Mouse (Mus musculus): ENCODE measurements around the gene AU015836. TPM values are rescaled to one million over a fixed set of nuclear protein-coding genes. Genes with fewer than 3 reads are reported as not detected.
"Not testable (repeated sequence)": the region's sequence is repeated elsewhere in the genome, so short reads cannot be mapped to it uniquely, and the experiment has no call there.

The AU015836 gene
- polyA plus RNA-seq, 1 experiment from 2014 or later = 0.17 TPM

DNA sequence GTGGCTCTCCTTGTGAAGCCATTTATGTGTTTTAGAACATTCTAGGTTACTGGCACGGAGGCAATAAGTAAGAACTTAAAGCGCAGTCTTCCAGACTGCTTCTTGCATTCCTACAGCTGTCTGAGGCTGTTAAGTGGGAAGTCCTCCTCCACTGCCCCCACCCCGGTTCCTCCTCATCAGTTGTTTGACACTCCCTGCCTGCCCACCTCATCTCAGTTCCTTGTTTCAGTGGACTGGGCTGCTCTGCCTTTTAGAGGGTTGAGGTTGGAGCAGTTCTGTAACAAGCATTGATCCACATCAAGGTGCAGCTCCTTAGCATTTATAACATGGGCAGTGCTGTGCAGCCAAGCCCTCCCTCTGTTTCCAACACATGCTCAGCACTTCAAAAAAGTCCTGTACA lies 16.6 kb downstream of the AU015836 start:
- H3K27ac ChIP-seq (ENCODE audit: low read length); H3K9me3 ChIP-seq (ENCODE audit: control insufficient read depth, low read depth, low read length); H3K27me3 ChIP-seq (ENCODE audit: control insufficient read depth, insufficient read depth, low read length); ATAC-seq (ENCODE audit: insufficient number of reproducible peaks, insufficient read depth, low FRiP score, low read depth); H3K9ac ChIP-seq (replicated peaks; ENCODE audit: low read depth, low read length); H3K4me2 ChIP-seq (replicated peaks; ENCODE audit: low read depth, low read length); H3K36me3 ChIP-seq (ENCODE audit: control insufficient read depth, insufficient read depth, low read length); H3K4me3 ChIP-seq (ENCODE audit: low read depth, low read length); H3K4me1 ChIP-seq (ENCODE audit: control insufficient read depth, insufficient read depth, low read length): not testable (repeated sequence)
- 62% methylated on average over 3 of the region's 3 CpGs for WGBS

DNA sequence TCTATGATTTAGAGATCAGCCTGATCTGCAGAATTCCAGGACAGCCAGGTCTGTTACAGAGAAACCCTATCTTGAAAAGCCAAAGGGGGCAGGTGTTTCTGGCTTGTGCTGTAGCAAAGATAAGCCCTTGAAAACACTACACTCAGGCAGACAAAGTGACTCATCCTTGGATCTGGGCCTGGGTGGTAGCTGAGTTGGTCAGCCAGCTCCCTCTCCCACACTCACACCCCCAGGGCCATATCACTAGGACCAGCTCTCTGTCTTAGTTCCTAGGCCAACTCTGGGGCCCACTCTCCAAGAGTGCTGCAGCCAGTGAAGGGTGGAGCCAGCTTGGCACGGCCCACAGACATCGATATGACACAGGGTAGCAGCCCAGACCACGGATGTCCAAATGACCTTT lies 38.5 kb downstream of the AU015836 start:
- H3K4me3 ChIP-seq (ENCODE audit: low read depth, low read length) = no peak overlapping the region
- WGBS = 85% methylated on average over 3 of the region's 3 CpGs
- no peaks in the 10 kb centered on the region for H3K36me3 ChIP-seq (ENCODE audit: control insufficient read depth, insufficient read depth, low read length)
- H3K27me3 ChIP-seq (ENCODE audit: control insufficient read depth, insufficient read depth, low read length) = no peaks in the 10 kb centered on the region
- H3K27ac ChIP-seq (ENCODE audit: low read length) = no peak overlapping the region
- ATAC-seq (ENCODE audit: insufficient number of reproducible peaks, insufficient read depth, low FRiP score, low read depth) = peak; percentile 53; the same call in 1 of the 2 replicates
- H3K9ac ChIP-seq (replicated peaks; ENCODE audit: low read depth, low read length) = no peak overlapping the region
- no peak overlapping the region for H3K4me2 ChIP-seq (replicated peaks; ENCODE audit: low read depth, low read length)
- H3K4me1 ChIP-seq (ENCODE audit: control insufficient read depth, insufficient read depth, low read length) = no peaks in the 10 kb centered on the region
- no peaks in the 10 kb centered on the region for H3K9me3 ChIP-seq (ENCODE audit: control insufficient read depth, low read depth, low read length)

DNA sequence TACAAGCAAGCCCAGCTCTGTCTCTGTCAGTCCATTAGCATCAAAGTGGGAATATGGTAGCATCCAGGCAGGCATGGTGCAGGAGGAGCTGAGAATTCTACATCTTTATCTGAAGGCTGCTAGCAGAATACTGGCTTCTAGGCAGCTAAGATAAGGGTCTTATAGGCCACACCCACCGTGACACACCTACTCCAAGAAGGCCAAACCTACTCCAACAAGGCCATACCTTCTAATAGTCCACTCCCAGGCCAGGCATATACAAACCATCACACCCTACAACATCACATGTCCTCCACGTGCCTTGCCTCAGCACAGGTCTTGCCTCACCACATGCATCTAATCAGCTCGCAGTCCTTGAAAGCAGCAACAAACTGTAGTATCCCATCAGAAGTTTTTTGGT lies 41.0 kb downstream of the AU015836 start:
- 66% methylated on average over 3 of the region's 3 CpGs for WGBS

DNA sequence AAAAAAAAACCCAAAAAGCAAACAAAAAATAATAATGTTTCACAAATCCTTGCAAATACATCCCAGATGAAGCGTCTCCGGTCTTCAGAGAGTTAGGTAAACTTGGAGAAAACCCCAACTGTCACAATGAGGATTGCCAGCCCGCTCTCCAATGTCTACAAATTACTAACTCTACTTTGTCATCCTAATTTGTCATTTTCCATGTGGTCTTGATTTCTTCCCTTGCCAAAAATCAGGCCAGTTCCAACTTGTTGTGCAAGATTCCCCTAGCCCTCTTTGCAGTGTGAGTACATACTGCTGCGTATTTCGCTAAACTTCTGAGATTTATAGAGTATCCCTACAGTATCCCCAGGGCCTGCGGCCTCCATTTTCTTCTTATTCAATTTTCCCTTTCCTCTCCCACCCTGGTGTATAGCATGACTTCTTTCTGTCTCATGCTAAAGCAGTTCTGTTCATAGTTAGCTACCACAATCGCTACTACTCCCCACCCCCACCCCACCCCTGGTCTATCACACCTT lies 43.3 kb downstream of the AU015836 start:
- Histone ChIP-seq H3K27ac (ENCODE audit: low read length) (peak overlapping the region; percentile 33; the same call in 1 of the 2 replicates), H3K9ac (replicated peaks; ENCODE audit: low read depth, low read length) (no peak overlapping the region), H3K9me3 (ENCODE audit: control insufficient read depth, low read depth, low read length) (no peaks in the 10 kb centered on the region), H3K36me3 (ENCODE audit: control insufficient read depth, insufficient read depth, low read length) (no peaks in the 10 kb centered on the region), H3K27me3 (ENCODE audit: control insufficient read depth, insufficient read depth, low read length) (no peaks in the 10 kb centered on the region), H3K4me3 (ENCODE audit: low read depth, low read length) (no peak overlapping the region), H3K4me1 (ENCODE audit: control insufficient read depth, insufficient read depth, low read length) (no peaks in the 10 kb centered on the region), H3K4me2 (replicated peaks; ENCODE audit: low read depth, low read length) (no peak overlapping the region)
- 70% methylated on average over 7 of the region's 7 CpGs for WGBS
- ATAC-seq (ENCODE audit: insufficient number of reproducible peaks, insufficient read depth, low FRiP score, low read depth) = peak; percentile 42; the same call in 1 of the 2 replicates

More for the DNA sequence above, 41.0 kb downstream of the AU015836 start:
- Histone ChIP-seq H3K9me3 (ENCODE audit: control insufficient read depth, low read depth, low read length) (no peaks in the 10 kb centered on the region), H3K27ac (ENCODE audit: low read length) (no peak overlapping the region), H3K4me1 (ENCODE audit: control insufficient read depth, insufficient read depth, low read length) (no peaks in the 10 kb centered on the region), H3K9ac (replicated peaks; ENCODE audit: low read depth, low read length) (no peak overlapping the region), H3K4me2 (replicated peaks; ENCODE audit: low read depth, low read length) (no peak overlapping the region), H3K4me3 (ENCODE audit: low read depth, low read length) (no peak overlapping the region), H3K36me3 (ENCODE audit: control insufficient read depth, insufficient read depth, low read length) (no peaks in the 10 kb centered on the region), H3K27me3 (ENCODE audit: control insufficient read depth, insufficient read depth, low read length) (no peaks in the 10 kb centered on the region)
- no peak for ATAC-seq (ENCODE audit: insufficient number of reproducible peaks, insufficient read depth, low FRiP score, low read depth)

DNA sequence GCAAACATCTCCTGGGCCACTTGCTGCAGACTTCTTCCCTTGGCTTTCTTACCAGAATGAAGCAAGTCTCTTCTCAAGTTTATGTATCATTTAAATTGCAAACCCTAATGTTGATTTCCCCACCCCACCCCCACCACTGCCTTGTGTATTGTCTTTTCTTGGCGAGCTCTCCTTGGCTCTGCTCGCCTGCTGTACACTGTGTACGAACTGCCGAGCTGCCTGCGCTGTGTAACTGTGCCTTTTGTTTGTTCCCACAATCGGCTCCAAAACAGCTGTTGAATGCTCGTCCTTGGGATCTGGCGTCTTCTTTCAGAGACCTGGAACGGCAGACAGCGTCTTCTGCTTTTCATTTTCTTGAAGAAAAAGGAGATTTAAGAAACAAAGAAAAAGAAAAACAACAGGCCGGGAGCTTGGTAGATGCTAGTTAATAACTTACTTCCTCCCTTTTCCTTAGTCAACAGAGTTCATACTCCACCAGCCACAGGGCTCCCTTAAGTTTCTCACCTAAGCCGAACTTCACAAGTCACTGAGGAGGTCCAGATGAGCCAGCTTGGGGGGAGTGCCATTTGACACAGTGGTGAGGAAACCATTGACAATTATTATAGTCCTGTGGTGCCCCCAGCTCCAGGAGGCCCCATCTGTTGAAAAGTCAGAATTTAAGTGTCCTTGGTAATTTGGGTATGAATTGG lies 44.2 kb downstream of the AU015836 start:
- H3K27ac ChIP-seq (ENCODE audit: low read length) = no peak overlapping the region; the same call in 1 of the 2 replicates
- no peaks in the 10 kb centered on the region for H3K9me3 ChIP-seq (ENCODE audit: control insufficient read depth, low read depth, low read length)
- H3K27me3 ChIP-seq (ENCODE audit: control insufficient read depth, insufficient read depth, low read length) = no peaks in the 10 kb centered on the region
- H3K4me2 ChIP-seq (replicated peaks; ENCODE audit: low read depth, low read length) = no peak overlapping the region
- whole genome bisulfite sequencing = 43% methylated on average over 12 of the region's 12 CpGs
- no peak overlapping the region for H3K4me3 ChIP-seq (ENCODE audit: low read depth, low read length)
- H3K9ac ChIP-seq (replicated peaks; ENCODE audit: low read depth, low read length) = no peak overlapping the region
- H3K36me3 ChIP-seq (ENCODE audit: control insufficient read depth, insufficient read depth, low read length) = no peaks in the 10 kb centered on the region
- no peaks in the 10 kb centered on the region for H3K4me1 ChIP-seq (ENCODE audit: control insufficient read depth, insufficient read depth, low read length)
- no peak for ATAC-seq (ENCODE audit: insufficient number of reproducible peaks, insufficient read depth, low FRiP score, low read depth)

DNA sequence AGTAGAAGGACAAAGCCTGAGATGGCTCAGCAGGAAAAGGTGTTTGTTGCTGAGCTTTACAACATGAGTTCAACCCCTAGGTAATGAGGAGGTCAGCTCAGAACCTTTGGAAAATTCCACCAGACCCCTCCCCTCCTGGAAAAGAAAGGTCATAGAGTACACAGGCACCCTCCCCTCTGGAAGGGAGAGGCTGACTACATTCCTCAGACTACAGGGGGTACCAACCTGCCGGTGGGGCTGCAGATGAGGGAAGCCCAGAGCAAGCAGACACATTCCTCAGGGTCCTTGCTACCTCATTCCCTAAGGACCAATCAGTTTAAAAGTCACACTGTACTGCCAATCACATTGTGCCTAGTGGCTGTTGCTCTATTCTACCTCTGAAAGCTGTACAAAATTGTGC lies 48.4 kb downstream of the AU015836 start:
- Histone ChIP-seq H3K9me3 (ENCODE audit: control insufficient read depth, low read depth, low read length) (no peaks in the 10 kb centered on the region), H3K4me1 (ENCODE audit: control insufficient read depth, insufficient read depth, low read length) (no peaks in the 10 kb centered on the region), H3K4me2 (replicated peaks; ENCODE audit: low read depth, low read length) (no peak overlapping the region), H3K9ac (replicated peaks; ENCODE audit: low read depth, low read length) (no peak overlapping the region), H3K4me3 (ENCODE audit: low read depth, low read length) (no peak overlapping the region), H3K36me3 (ENCODE audit: control insufficient read depth, insufficient read depth, low read length) (no peaks in the 10 kb centered on the region), H3K27me3 (ENCODE audit: control insufficient read depth, insufficient read depth, low read length) (0 out of 2 replicates have a peak, but pooled peaks cover under 1% of the 10 kb centered on the region), H3K27ac (ENCODE audit: low read length) (no peak overlapping the region)
- ATAC-seq (ENCODE audit: insufficient number of reproducible peaks, insufficient read depth, low FRiP score, low read depth) = no peak
- 15% methylated on average over 1 of the region's 1 CpGs for WGBS

DNA sequence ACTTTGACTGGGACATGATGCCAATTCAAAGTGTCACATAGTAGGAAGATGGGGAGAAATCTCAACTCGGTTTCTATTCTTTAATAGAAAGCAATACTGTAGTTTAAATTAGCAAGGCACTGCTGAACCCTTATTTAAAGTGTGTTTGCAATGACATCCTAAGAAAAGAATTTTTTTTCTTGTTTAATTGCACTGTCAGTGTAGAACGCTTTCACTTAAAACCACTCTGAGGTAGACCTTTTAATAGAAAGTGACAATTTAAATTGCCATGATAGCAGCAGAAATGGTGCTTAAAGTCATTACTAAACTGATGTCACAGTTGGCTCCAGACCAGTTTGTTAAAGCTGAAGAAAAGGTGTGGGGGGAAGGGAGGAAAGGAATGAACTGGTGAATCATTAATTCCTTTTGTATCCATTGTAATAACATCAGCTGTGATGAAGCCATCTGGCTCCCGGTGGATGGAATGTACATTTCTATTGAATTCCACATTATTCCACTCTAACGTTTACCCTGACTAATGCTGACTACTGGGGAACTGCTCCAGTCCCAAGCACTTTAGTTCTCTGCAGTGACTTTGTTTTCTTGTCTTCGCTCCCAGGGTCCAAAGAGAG lies 53.9 kb downstream of the AU015836 start:
- Histone ChIP-seq H3K9ac (replicated peaks; ENCODE audit: low read depth, low read length) (no peak overlapping the region), H3K9me3 (ENCODE audit: control insufficient read depth, low read depth, low read length) (no peaks in the 10 kb centered on the region), H3K4me2 (replicated peaks; ENCODE audit: low read depth, low read length) (no peak overlapping the region), H3K4me1 (ENCODE audit: control insufficient read depth, insufficient read depth, low read length) (no peaks in the 10 kb centered on the region), H3K27ac (ENCODE audit: low read length) (no peak overlapping the region), H3K27me3 (ENCODE audit: control insufficient read depth, insufficient read depth, low read length) (0 out of 2 replicates have a peak, but pooled peaks cover 2% of the 10 kb centered on the region), H3K36me3 (ENCODE audit: control insufficient read depth, insufficient read depth, low read length) (no peaks in the 10 kb centered on the region), H3K4me3 (ENCODE audit: low read depth, low read length) (no peak overlapping the region)
- ATAC-seq (ENCODE audit: insufficient number of reproducible peaks, insufficient read depth, low FRiP score, low read depth) = no peak
- 55% methylated on average over 5 of the region's 5 CpGs for WGBS
